Mouse (Mus musculus) right cerebral cortex, adult 18-20 months (tissue): ENCODE data around the gene Wdr92.

Experiments used
- DNase-seq: peaks from one replicate; pipeline ENCODE4 v3.0.0; 2022; ENCODE audit warnings: mixed read lengths

Wdr92 gene

DNA sequence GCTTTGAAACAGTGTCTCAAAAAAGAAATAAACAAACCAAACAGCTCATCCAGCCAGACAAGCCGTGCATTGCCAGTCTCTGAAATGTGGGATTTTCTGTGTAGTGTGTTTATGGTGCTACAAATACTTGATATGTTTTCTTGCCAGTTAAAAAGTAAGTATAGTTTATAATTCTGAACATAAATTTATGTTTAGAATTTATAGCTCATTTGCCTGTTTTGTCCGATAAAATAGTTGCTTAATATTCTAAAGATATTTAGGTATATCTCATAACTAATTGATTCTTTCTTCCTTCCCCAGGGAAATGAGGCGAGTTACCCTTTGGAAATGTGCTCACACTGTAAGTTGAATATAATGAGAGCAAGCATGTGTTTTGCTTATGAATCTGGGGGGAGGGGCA lies at the start of gene Wdr92:
Wdr92 (plus strand) TSS at position 301 of the 400 bp plus-strand sequence.
- DNase-seq, result no peak

- no peak for DNase-seq
Observed at GRCm38 (mm10) chr11:17135638-17136037, 46.3 kb upstream of the Wdr92 start.

DNA sequence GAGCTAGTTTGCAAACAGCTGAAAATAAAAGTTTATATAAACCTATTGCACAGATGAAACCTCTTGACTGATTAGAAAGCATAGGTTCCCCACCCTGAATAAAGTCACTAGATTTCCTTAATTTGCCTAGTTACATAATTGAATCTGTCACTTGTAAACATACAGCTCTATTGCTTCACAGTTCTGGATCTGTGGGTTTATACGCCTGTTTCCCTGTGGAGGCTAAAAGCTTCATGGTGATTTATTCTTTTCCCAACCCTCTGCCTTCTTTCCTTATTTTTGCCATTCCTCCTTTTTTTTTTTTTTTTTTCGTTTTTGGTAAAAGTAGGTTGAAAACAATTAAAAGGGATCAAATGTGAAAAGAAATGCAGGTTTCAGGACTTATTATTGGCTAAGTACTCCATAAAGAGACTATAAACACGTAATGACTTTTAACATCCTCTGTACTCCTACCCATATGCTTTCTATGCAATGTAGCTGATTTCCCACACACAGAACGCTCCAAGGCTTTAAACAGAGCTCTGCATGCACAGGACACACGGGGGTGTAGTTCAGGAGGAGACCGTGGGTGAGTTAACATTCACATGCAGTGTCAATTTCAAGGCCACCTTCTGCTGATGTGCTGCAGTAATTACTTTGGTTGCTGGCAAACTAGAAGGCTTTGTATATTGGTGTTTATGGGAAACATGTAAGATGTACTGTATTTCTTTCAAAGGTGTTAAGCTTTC lies 43.4 kb upstream of the Wdr92 start:
- DNase-seq, result peak; percentile 49

GRCm38 (mm10) chr11:17158858-17159737 lies 22.8 kb upstream of the Wdr92 start, which contains the start of gene Ppp3r1:
Ppp3r1 (plus strand) TSS chr11:17159263.
- DNase-seq, result peak; percentile 98

DNA sequence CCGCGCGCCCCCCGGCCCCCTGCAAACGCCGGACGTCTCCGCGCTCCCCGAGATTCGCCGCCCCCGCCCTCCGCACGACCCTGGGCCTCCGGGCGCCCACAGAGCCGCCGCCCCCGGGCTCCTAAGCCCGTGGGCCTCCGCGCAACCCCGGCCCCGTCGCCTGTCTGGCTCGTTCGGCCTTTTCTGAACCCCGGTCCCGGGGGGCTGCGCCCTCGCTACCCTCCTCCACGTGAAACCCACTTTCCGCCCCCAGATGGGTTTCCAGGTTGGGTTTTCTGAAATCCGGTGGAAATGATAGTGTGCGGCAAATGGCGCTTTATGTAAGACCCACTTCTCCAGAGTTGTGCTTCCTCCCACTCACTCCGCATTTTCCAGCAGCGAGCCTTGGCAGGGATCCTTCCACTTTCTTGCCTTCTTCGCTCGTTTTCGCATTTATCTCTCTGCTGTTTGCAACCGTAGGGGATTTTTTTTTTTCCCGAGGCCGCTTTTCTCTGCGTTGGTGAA lies 22.1 kb upstream of the Wdr92 start:
- DNase-seq, result peak; percentile 80

DNA sequence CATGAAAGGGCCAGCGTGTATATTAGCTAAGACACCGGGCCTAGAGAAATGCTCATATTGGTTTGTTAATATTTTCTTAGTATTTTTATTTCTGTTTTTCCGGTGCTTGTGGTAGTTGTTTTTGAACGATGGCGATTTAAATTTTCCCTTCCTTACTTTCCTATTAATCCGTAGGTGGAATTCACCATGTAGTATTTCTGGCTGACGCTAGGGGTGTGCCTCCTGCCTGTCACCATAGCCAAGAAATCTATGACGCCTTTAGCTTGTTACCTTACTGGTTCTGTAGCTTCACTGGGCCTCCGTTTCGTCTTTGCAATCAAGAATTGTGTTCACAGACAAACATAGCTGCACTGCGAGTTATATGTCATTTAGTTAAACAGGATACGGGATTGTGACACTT lies 21.7 kb upstream of the Wdr92 start:
- DNase-seq, result peak; percentile 66

GRCm38 (mm10) chr11:17163956-17164355 lies 18.0 kb upstream of the Wdr92 start:
- no peak for DNase-seq

DNA sequence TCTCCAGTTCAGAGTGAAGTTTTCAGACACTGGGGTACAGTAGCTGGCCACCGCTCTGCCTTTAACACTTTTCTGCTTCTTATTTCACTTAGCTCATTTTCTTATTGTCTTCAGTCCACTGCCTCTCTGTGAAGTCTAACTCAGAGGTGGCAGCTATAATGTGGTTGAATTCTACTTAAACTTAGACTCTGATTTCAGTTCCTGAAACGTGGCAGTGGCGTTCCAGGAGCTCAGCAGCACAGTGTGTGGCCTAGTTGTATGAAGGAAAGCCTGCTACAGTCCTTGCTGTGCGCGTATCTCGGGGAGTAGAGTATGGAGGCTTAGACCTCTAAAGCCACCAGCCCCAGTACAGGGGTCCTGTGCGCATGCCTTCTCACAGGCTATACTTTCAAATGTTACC lies 15.3 kb upstream of the Wdr92 start:
- DNase-seq, result no peak

- DNase-seq, result no peak
Observed at GRCm38 (mm10) chr11:17169262-17169661, 12.6 kb upstream of the Wdr92 start.

GRCm38 (mm10) chr11:17170938-17171729 lies 10.8 kb upstream of the Wdr92 start:
- no peak for DNase-seq

DNA sequence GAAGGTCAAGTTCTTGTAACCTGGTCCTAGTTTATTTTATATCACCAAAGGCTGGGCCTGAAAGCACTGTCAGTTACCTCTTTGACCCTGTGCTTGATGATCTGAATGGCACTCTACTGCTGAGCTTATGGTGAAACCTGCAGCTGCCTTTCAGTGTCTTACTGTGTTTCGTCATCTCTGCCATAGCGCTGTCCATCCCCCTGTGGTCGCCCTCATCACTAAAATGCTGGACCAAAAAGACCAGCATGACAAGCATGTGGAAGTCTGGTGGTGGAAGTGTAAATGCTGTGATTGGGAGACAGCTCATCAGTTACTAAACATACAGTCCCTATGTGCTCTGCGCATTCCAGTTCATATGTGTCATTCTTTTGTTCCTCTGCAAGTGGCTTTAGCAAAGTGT lies 9.6 kb upstream of the Wdr92 start:
- DNase-seq, result no peak

- no peak for DNase-seq
Observed at GRCm38 (mm10) chr11:17176638-17177037, 5.3 kb upstream of the Wdr92 start.

DNA sequence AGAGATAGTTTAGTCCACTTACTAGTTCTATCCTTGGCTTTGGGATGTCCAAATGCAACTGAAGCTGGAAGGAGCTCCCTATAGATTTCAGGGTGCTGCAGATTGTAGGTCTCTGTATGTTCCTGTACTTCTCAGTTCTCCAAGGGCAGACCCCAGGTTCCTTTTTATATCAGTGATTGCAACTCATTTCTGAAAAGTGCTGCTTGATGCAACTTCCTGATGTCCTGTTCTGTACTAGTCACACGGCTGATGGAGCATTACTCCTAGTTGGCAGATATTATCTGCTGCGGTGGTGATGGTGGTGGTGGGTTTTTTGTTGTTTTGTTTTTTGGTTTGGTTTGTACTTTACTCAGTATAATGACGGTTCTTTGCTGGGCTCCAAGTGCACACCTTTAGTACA lies 1.2 kb upstream of the Wdr92 start:
- DNase-seq, result no peak

DNA sequence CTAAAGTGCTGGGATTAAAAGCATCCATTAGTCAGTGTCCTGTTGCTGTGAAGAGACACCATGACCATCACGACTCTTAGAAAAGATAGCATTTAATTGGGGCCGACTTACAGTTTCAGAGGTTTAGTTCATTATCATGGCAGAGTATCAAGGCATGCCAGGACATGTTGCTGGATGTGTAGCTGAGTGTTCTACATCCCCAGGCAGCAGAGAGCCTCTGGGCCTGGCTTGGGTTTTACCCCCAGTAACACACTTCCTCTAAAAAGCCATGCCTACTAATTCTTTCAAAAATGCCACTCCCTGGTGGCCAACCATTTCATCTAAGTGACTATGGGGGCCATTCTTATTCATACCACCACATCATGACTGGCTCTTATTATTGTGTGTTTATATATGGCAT lies 1.3 kb downstream of the Wdr92 start:
- no peak for DNase-seq

GRCm38 (mm10) chr11:17187649-17188048 lies 5.7 kb downstream of the Wdr92 start:
- peak; percentile 8 for DNase-seq

- DNase-seq, result no peak
Observed at GRCm38 (mm10) chr11:17188786-17189185, 6.9 kb downstream of the Wdr92 start.

DNA sequence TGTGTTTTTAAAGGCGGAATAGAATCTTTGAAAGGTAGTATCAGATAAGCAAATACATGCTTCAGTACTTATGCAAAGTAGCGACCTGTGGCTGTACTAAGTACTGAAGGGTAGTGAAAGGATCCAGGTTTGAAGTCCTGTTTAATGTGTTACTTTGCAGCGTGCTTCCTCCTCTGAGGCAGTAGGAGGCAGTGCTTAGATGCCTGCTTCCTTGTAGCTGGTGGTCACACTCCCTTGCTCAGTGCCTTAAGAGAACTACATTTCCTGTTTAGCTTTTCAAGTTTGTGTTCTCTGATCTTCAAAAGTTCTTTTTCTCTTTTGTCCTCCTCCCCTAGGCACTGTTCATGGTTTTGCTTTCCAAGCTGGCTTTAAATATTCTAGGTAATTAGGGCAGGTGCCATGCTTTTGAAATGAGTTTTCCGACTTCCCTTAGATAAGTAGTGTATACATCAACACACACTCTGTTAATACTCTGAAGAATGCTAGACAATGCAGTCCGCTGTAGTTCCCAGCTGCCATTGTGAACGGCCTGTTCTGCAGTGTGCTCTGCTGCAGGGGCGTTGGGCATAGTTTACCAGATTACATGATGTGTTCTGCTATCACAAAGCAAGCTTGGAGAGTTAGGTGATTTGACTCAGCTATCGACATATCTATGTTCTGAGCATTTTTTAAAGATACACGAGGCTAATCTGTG lies 10.4 kb downstream of the Wdr92 start:
- DNase-seq, result no peak

- no peak for DNase-seq
Observed at GRCm38 (mm10) chr11:17199170-17199569, 17.3 kb downstream of the Wdr92 start.

- no peak for DNase-seq
Observed at GRCm38 (mm10) chr11:17199840-17200501, 18.1 kb downstream of the Wdr92 start.

- DNase-seq, result no peak
Observed at GRCm38 (mm10) chr11:17200936-17201335, 19.0 kb downstream of the Wdr92 start.

- no peak for DNase-seq
Observed at GRCm38 (mm10) chr11:17202481-17202880, 20.6 kb downstream of the Wdr92 start.
